Mouse (Mus musculus) embryonic facial prominence, embryonic 14.5 days (tissue): ENCODE measurements around the gene Trim44. TPM values are rescaled to one million over a fixed set of nuclear protein-coding genes. Genes with fewer than 3 reads are reported as not detected.

Source experiments
- ATAC-seq: fragments of 200-750 bp; cut with Nextera tagmentation; 2 replicates; pipeline ENCODE4 v1.8.0; 2017; ENCODE audit warnings: low read depth, moderate number of reproducible peaks, moderate TSS enrichment
- DNase-seq: peaks from one replicate; pipeline ENCODE4 v3.0.0-alpha.2; 2015; ENCODE audit warnings: low spot score
- H3K27ac ChIP-seq: fragments of 300-500 bp; sonication (generic); replicated peaks from 2 replicates; pipeline ENCODE4 v1.5.1; 2014; ENCODE audit warnings: low read depth, mild to moderate bottlenecking, low read length, moderate library complexity
- H3K27me3 ChIP-seq: fragments of 300-500 bp; sonication (generic); replicated peaks from 2 replicates; pipeline ENCODE4 v1.6.1; 2014; ENCODE audit warnings: low read length; ENCODE audit not compliant: control insufficient read depth, insufficient read depth
- H3K36me3 ChIP-seq: fragments of 300-500 bp; sonication (generic); 2 replicates; pipeline ENCODE4 v1.6.1; 2014; ENCODE audit warnings: low read length, mixed read lengths; ENCODE audit not compliant: control insufficient read depth, insufficient read depth
- H3K4me1 ChIP-seq: fragments of 300-500 bp; sonication (generic); 2 replicates; pipeline ENCODE4 v1.6.1; 2014; ENCODE audit warnings: antibody characterized with exemption, low read length; ENCODE audit not compliant: control insufficient read depth, insufficient read depth
- H3K4me2 ChIP-seq: fragments of 300-500 bp; sonication (generic); 2 replicates; pipeline ENCODE4 v1.6.1; 2014; ENCODE audit warnings: low read depth, mild to moderate bottlenecking, low read length, moderate library complexity, mixed read lengths
- H3K4me3 ChIP-seq: fragments of 300-500 bp; sonication (generic); 2 replicates; pipeline ENCODE4 v1.5.1; 2014; ENCODE audit warnings: low read depth, mild to moderate bottlenecking, low read length
- H3K9ac ChIP-seq: fragments of 300-500 bp; sonication (generic); 2 replicates; pipeline ENCODE4 v1.6.1; 2014; ENCODE audit warnings: low read depth, mild to moderate bottlenecking, low read length, moderate library complexity, mixed read lengths
- H3K9me3 ChIP-seq: fragments of 300-500 bp; sonication (generic); 2 replicates; pipeline ENCODE4 v1.6.1; 2016; ENCODE audit warnings: low read length; ENCODE audit not compliant: control insufficient read depth
- WGBS: fragments of 180-500 bp; shearing (Covaris S2); extraction: QIAGEN DNeasy Blood & Tissue Kit; methylation state at CpG from one replicate; pipeline ENCODE4 v1.1.7; 2014; 5-methylcytosine and 5-hydroxymethylcytosine counted together
- polyA plus RNA-seq: library from polyadenylated mRNA; unstranded; fragments of >200 nt; fragmentation: Nextera tagmentation; extraction: Ambion mirVana; gene quantifications from 2 replicates; pipeline ENCODE4 v1.2.1, GENCODE M21; 2014

Trim44 gene
- polyA plus RNA-seq, 1 experiment from 2014 or later: 32.1 TPM

GRCm38 (mm10) chr2:102256591-102257335 lies 150.9 kb downstream of the Trim44 start:
- Histone ChIP-seq H3K36me3 (no peaks in the 10 kb centered on the region), H3K27me3 (peaks cover 11% of the 10 kb centered on the region; the same call in 1 of the 2 replicates), H3K27ac (no peak overlapping the region), H3K9ac (no peak overlapping the region), H3K4me2 (no peak overlapping the region), H3K9me3 (no peaks in the 10 kb centered on the region), H3K4me3 (no peak overlapping the region), H3K4me1 (peaks cover 21% of the 10 kb centered on the region)
- no peak for DNase-seq
- 65% methylated on average over 5 of the region's 5 CpGs for WGBS
- no peak for ATAC-seq

GRCm38 (mm10) chr2:102256100-102256499 lies 151.5 kb downstream of the Trim44 start:
- H3K4me3 ChIP-seq: no peak overlapping the region
- H3K9ac ChIP-seq: no peak overlapping the region
- H3K27me3 ChIP-seq: peaks cover 11% of the 10 kb centered on the region; the same call in 1 of the 2 replicates
- WGBS: 73% methylated on average over 3 of the region's 3 CpGs
- no peaks in the 10 kb centered on the region for H3K9me3 ChIP-seq
- H3K4me1 ChIP-seq: peaks cover 21% of the 10 kb centered on the region
- no peak overlapping the region for H3K27ac ChIP-seq
- ATAC-seq: no peak
- DNase-seq: no peak
- no peaks in the 10 kb centered on the region for H3K36me3 ChIP-seq
- H3K4me2 ChIP-seq: no peak overlapping the region

DNA sequence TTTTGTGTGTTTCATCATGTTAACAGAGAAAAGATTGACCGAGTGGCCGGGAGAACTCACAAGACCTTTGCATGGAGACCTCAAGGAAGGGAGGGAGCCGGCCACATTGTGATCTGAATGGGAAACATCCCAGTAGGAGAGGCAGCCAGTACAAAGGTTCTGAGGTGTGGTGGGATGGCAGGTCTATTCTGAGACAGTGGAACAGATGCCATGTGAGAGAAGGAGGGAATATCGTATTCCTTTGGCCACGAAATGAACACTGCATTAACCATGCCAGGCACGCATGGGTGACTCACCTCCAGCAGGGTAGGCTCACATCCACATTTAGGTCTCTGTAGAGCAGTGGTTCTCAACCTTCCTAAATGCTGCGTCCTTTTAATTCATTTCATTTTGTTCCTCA lies 154.4 kb downstream of the Trim44 start:
- H3K4me3 ChIP-seq: no peak overlapping the region
- H3K9ac ChIP-seq: no peak overlapping the region
- no peaks in the 10 kb centered on the region for H3K36me3 ChIP-seq
- DNase-seq: no peak
- H3K4me2 ChIP-seq: no peak overlapping the region
- no peaks in the 10 kb centered on the region for H3K9me3 ChIP-seq
- no peak overlapping the region for H3K27ac ChIP-seq
- H3K4me1 ChIP-seq: peaks cover 10% of the 10 kb centered on the region
- no peak for ATAC-seq
- 86% methylated on average over 7 of the region's 7 CpGs for WGBS
- 0 out of 2 replicates have a peak, but pooled peaks cover 13% of the 10 kb centered on the region for H3K27me3 ChIP-seq

- no peak overlapping the region for H3K27ac ChIP-seq
- DNase-seq: no peak
- 0 out of 2 replicates have a peak, but pooled peaks cover 8% of the 10 kb centered on the region for H3K27me3 ChIP-seq
- no peak overlapping the region for H3K9ac ChIP-seq
- H3K4me1 ChIP-seq: peaks cover 4% of the 10 kb centered on the region
- WGBS: 54% methylated on average over 4 of the region's 4 CpGs
- no peak overlapping the region for H3K4me3 ChIP-seq
- no peaks in the 10 kb centered on the region for H3K36me3 ChIP-seq
- no peak for ATAC-seq
- no peaks in the 10 kb centered on the region for H3K9me3 ChIP-seq
- H3K4me2 ChIP-seq: no peak overlapping the region
Measured at GRCm38 (mm10) chr2:102252651-102253050, 155.0 kb downstream of the Trim44 start.

Other genes starting within 250 kb of the Trim44 start
- gene Ldlrad3, start 221.4 kb downstream of the Trim44 start, polyA plus RNA-seq: 48.2 and 48.8 TPM in 2 replicates
- 11.8 and 14.9 TPM in 2 replicates for gene Fjx1, start 44.7 kb upstream of the Trim44 start, polyA plus RNA-seq
- 34.2 and 49.4 TPM in 2 replicates for gene Pamr1, start 142.2 kb upstream of the Trim44 start, polyA plus RNA-seq